Mouse (Mus musculus): Measurements from ENCODE around the gene Mus81.

DNA sequence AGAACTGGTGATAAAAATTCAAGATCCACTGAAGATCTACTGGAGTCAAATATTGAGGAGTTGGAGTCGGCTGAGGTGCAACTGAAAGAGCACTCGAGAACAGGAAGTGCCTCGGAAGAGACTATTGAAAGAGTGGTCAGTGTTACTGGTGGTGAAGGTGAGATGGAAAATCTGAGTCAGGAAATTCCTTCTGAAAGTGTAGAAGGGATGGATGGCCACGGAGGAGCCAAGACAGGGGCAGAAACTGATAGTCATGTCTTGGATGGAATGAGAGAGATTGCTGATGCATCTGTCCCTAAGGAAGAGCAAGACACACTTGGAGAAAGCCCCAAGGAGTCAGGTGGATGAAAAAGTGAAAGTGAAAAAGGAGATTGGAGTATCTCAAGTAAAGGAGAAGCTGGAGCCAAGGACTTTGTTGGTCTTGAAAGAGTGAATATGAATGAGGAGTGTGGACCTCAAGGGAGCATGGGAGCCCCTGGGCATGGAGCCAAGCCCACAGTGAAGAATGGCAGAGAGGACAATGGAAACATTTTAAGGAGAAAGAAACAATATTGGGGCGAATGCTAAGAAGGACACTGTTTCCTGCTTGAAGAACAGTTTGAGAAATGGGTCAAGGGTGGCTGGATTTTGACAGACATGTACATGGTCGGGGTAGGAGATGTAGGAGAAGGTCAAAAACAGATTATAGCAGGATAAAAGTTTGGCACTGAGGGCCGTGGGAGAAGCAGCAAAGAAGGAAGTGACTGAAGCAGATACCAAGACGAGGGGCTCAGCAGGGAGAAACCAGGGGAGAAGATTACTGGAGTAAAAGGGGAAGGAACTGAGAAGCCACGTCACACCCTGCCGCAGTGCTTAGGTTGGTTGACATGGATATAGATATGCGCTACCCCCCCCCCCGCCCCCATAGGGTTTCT lies 24.1 kb upstream of the Mus81 start:
- no peak; the same call in 1 of the 2 replicates for TF ChIP-seq RCOR1 (conservative IDR thresholded peaks at IDR 0.05; ENCODE audit: low read depth, low read length)
- peak; percentile 23; the same call in 1 of the 2 replicates for TF ChIP-seq MAX (IDR thresholded peaks at IDR 0.05; ENCODE audit: low read length)
- no peak for TF ChIP-seq GABPA (IDR thresholded peaks at IDR 0.05; ENCODE audit: insufficient replicate concordance, low read depth, low read length)
- TF ChIP-seq NELFE (IDR thresholded peaks at IDR 0.05; ENCODE audit: low read depth, low read length), result no peak
- TF ChIP-seq POLR2A (IDR thresholded peaks at IDR 0.05; ENCODE audit: low read depth, low read length), result no peak

Data from CH12.LX (cell line).